Mouse (Mus musculus) kidney, adult 2 months (tissue): ENCODE results near the gene Fez1. TPM values are rescaled to one million over a fixed set of nuclear protein-coding genes. Genes with fewer than 3 reads are reported as not detected.
A peak's percentile ranks its signal among the peaks of the same experiment; 100 is the strongest.

ENCODE experiments used
- DNase-seq: peaks from one replicate; pipeline ENCODE4 v3.0.0; 2021
- H3K27ac ChIP-seq: fragments of 200-500 bp; 2 replicates; pipeline ENCODE4 v1.5.1; 2012; ENCODE audit warnings: low read depth, low read length, control low read depth, inconsistent platforms; ENCODE audit not compliant: insufficient read depth
- H3K27me3 ChIP-seq: fragments of 200-500 bp; replicated peaks from 2 replicates; pipeline ENCODE4 v1.6.1; 2012; ENCODE audit warnings: mild to moderate bottlenecking, moderate library complexity, low read length, inconsistent platforms; ENCODE audit not compliant: control insufficient read depth, insufficient read depth
- H3K36me3 ChIP-seq: fragments of 200-500 bp; 2 replicates; pipeline ENCODE4 v1.6.1; 2012; ENCODE audit warnings: mild to moderate bottlenecking, moderate library complexity, low read length, inconsistent platforms; ENCODE audit not compliant: control insufficient read depth, insufficient read depth
- H3K4me1 ChIP-seq: fragments of 200-500 bp; 2 replicates; pipeline ENCODE4 v1.6.1; 2011; ENCODE audit warnings: low read length; ENCODE audit not compliant: control insufficient read depth, insufficient read depth
- H3K4me3 ChIP-seq: fragments of 200-500 bp; 2 replicates; pipeline ENCODE4 v1.5.1; 2011; ENCODE audit warnings: mild to moderate bottlenecking, low read depth, low read length, control low read depth; ENCODE audit not compliant: insufficient read depth
- CTCF ChIP-seq: fragments of 200-500 bp; conservative IDR thresholded peaks from 2 replicates; pipeline ENCODE4 v1.5.1; 2011; ENCODE audit warnings: low read depth, mild to moderate bottlenecking, control low read depth, low read length, moderate library complexity, mixed read lengths; ENCODE audit not compliant: insufficient read depth, insufficient read length
- POLR2A ChIP-seq: fragments of 200-500 bp; IDR thresholded peaks from one replicate; pipeline ENCODE4 v1.6.1; 2011; ENCODE audit warnings: low read depth, low read length, control low read depth
- WGBS: fragments of 180-500 bp; shearing (Covaris S2); methylation state at CpG from one replicate; pipeline ENCODE4 v1.1.7; 2018; 5-methylcytosine and 5-hydroxymethylcytosine counted together
- polyA plus RNA-seq: library from polyadenylated mRNA; depleted of rRNA; stranded (reverse); fragments of >200 nt; gene quantifications from 2 replicates; pipeline ENCODE4 v1.2.3, GENCODE M21; 2012

The Fez1 gene
- polyA plus RNA-seq, 1 experiment: 0.33 TPM

DNA sequence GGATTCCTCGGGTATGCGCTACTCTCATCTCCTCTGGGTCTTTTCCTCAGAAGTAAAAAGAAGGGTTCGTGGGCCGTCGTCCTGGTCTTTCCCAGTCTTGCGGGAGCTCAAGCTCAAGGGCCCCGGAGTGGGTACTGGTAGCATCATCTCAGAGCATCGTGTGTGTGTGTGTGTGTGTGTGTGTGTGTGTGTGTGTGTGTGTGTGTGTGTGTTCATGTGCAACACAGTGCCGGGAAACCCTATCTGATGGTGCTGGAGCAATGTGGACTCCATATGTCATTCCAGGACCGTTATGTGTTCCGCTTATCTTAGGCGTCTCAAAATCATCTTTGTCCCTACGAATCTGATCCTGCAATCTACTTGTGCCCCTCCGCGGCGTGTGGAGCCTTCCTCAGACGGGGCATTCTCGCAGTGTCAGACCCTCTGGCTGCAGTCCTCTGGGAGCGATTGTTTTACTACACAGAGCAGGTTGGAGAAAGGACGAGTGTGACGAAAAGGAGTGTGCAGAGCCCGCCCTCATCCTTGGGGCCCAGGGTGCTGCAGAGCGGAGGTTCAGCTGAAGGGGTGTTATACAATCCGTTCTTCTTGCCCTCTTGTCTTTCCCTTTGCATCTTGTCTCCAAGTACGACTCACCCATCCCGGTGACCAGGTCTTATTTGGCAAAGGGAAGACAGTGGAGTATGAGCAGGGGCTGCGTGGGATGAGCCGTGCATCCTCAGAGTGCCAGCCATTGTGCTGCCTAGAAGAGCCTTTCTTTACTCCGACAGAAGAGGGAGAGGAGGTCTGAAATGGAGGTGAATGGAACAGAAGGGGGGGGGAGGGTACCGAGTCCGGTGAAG lies 11.6 kb downstream of the Fez1 start:
- Histone ChIP-seq H3K27ac (no peak overlapping the region), H3K4me1 (no peaks in the 10 kb centered on the region), H3K36me3 (no peaks in the 10 kb centered on the region), H3K4me3 (peak overlapping the region; percentile 35; the same call in 1 of the 2 replicates), H3K27me3 (peaks cover 2% of the 10 kb centered on the region)
- TF ChIP-seq CTCF (no peak), POLR2A (no peak)
- no peak for DNase-seq
- 4% methylated on average over 31 of the region's 31 CpGs for WGBS

DNA sequence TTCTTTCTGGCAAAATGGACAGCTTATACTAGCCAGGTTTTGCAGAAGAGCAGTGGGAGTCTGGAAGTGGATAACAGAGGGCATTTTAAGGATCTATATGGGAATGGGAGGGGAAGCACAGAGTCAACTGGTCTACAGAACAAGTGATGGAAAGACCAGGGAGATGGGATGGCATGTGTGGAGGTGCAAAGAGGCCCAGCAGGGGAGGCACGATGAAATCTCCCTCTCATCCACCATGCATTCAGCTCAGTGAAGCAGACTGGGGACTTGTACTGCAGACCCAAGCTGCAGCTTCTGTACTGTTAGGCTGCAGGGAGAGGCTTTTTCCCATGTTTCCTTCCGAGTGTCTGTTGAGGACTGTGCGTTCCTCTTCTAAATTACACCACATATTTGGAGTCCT lies 12.2 kb downstream of the Fez1 start:
- TF ChIP-seq CTCF: no peak
- TF ChIP-seq POLR2A: no peak
- H3K4me1 ChIP-seq: no peaks in the 10 kb centered on the region
- H3K27ac ChIP-seq: no peak overlapping the region
- peaks cover 2% of the 10 kb centered on the region for H3K27me3 ChIP-seq
- no peaks in the 10 kb centered on the region for H3K36me3 ChIP-seq
- no peak for DNase-seq
- 54% methylated on average over 3 of the region's 3 CpGs for WGBS
- H3K4me3 ChIP-seq: no peak overlapping the region

GRCm38 (mm10) chr9:36846346-36846745 lies 24.7 kb downstream of the Fez1 start:
- DNase-seq: no peak
- TF ChIP-seq POLR2A (no peak), CTCF (no peak)
- no peak overlapping the region for H3K27ac ChIP-seq
- H3K4me3 ChIP-seq: no peak overlapping the region
- H3K27me3 ChIP-seq: no peaks in the 10 kb centered on the region
- 58% methylated on average over 4 of the region's 4 CpGs for WGBS
- H3K4me1 ChIP-seq: no peaks in the 10 kb centered on the region
- H3K36me3 ChIP-seq: no peaks in the 10 kb centered on the region

DNA sequence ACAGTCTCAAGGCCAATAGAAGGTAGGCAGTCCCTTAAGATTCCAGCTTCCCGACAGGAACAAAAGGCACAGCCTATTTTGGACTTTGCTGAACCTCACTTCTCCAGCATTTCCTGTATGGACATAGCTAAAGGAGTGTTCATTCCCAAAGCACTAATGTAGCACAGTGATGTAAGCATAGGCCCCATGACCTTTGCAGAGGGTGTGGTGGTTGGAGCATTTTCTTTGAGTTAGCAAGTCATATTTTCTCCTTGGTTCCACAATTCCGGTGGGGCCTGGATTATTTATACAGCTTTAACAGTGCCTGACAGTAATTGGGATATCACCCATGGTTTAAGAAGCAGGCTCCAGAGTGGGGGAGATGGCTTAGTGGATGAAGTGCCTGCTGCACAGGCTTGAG lies 27.0 kb downstream of the Fez1 start:
- no peaks in the 10 kb centered on the region for H3K4me1 ChIP-seq
- H3K36me3 ChIP-seq: no peaks in the 10 kb centered on the region
- WGBS: 58% methylated on average over 2 of the region's 2 CpGs
- no peak overlapping the region for H3K27ac ChIP-seq
- no peaks in the 10 kb centered on the region for H3K27me3 ChIP-seq
- TF ChIP-seq POLR2A (no peak), CTCF (no peak)
- H3K4me3 ChIP-seq: no peak overlapping the region
- DNase-seq: no peak

DNA sequence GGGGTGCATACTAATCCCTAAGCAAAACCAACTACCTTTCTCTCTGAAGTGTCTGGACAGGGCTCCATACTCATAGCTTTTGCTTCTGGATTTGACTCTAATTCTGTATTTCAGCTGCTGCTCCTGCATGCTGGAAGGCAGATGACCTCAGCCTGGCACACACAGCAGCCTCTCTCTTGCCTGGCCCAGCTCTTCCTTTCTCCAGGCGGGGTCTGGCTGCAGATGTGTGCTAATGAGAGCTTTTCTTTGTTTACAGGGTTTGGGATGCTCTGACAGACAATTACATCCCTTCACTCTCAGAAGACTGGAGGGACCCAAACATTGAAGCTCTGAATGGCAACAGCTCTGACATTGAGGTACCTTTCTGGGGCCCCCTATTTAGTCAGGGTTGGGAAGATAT lies 28.4 kb downstream of the Fez1 start:
- 72% methylated on average over 1 of the region's 1 CpGs for WGBS
- no peaks in the 10 kb centered on the region for H3K27me3 ChIP-seq
- no peak overlapping the region for H3K27ac ChIP-seq
- no peak for DNase-seq
- no peaks in the 10 kb centered on the region for H3K4me1 ChIP-seq
- TF ChIP-seq POLR2A (no peak), CTCF (no peak)
- H3K4me3 ChIP-seq: no peak overlapping the region
- no peaks in the 10 kb centered on the region for H3K36me3 ChIP-seq

GRCm38 (mm10) chr9:36852175-36852574 lies 30.5 kb downstream of the Fez1 start:
- WGBS: 83% methylated on average over 2 of the region's 2 CpGs
- DNase-seq: no peak
- no peak for TF ChIP-seq CTCF
- TF ChIP-seq POLR2A: no peak
- H3K27me3 ChIP-seq: no peaks in the 10 kb centered on the region
- no peak overlapping the region for H3K27ac ChIP-seq
- no peaks in the 10 kb centered on the region for H3K4me1 ChIP-seq
- H3K4me3 ChIP-seq: no peak overlapping the region
- no peaks in the 10 kb centered on the region for H3K36me3 ChIP-seq

- no peaks in the 10 kb centered on the region for H3K27me3 ChIP-seq
- H3K27ac ChIP-seq: no peak overlapping the region
- H3K4me1 ChIP-seq: no peaks in the 10 kb centered on the region
- no peak for DNase-seq
- TF ChIP-seq POLR2A (no peak), CTCF (no peak)
- no peaks in the 10 kb centered on the region for H3K36me3 ChIP-seq
- WGBS: 57% methylated on average over 2 of the region's 2 CpGs
- H3K4me3 ChIP-seq: no peak overlapping the region
These were observed 34.7 kb downstream of the Fez1 start for GRCm38 (mm10) chr9:36856351-36856750.

GRCm38 (mm10) chr9:36857476-36858117 lies 35.9 kb downstream of the Fez1 start:
- WGBS: 54% methylated on average over 8 of the region's 8 CpGs

More at GRCm38 (mm10) chr9:36857476-36858117, 35.9 kb downstream of the Fez1 start:
- TF ChIP-seq POLR2A (no peak), CTCF (no peak)
- Histone ChIP-seq H3K36me3 (no peaks in the 10 kb centered on the region), H3K27me3 (no peaks in the 10 kb centered on the region), H3K27ac (no peak overlapping the region), H3K4me3 (no peak overlapping the region), H3K4me1 (no peaks in the 10 kb centered on the region)
- no peak for DNase-seq
